Mouse (Mus musculus) layer of hippocampus, postnatal 25 days (tissue): ENCODE measurements at regions not wholly inside any gene's neighbourhood (a gene's known extent, or its start where the extent isn't known, plus 50 kb on each side); places are given as distances from the start of the nearest gene placed in this dataset.
"Not testable (repeated sequence)": the region's sequence is repeated elsewhere in the genome, so short reads cannot be mapped to it uniquely, and the experiment has no call there.

ENCODE experiments used
- DNase-seq, 2 experiments: peaks; one replicate each; pipeline ENCODE4 v3.0.0; 2022; ENCODE audit warnings: mixed read lengths in 2 of 2, low spot score in 1 of 2; ENCODE audit errors: extremely low spot score in 1 of 2

DNA sequence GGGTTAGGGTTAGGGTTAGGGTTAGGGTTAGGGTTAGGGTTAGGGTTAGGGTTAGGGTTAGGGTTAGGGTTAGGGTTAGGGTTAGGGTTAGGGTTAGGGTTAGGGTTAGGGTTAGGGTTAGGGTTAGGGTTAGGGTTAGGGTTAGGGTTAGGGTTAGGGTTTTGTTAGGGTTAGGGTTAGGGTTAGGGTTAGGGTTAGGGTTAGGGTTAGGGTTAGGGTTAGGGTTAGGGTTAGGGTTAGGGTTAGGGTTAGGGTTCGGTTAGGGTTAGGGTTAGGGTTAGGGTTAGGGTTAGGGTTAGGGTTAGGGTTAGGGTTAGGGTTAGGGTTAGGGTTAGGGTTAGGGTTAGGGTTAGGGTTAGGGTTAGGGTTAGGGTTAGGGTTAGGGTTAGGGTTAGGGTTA lies 124.7 kb upstream of the Fgf14 start:
- DNase-seq = not testable (repeated sequence)

DNA sequence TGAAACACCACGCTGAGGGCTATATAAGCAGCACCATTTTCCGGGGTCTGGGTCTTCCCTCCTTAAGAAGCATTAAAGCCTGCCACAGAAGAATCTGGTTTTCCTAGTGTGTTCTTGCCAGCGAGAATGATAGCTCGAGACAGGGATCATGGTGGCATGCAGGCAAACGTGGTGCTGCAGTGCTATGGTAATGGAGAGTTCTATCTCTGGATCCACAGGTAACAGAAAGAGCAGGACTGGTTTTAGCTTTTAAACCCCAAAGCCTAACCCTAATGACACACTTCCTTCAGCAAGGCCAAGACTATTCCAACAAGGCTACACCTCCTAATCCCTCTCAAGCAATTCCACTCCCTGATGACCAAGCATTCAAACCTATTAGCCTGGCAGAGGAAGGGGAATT lies 123.5 kb upstream of the Fgf14 start:
- no peak for DNase-seq

DNA sequence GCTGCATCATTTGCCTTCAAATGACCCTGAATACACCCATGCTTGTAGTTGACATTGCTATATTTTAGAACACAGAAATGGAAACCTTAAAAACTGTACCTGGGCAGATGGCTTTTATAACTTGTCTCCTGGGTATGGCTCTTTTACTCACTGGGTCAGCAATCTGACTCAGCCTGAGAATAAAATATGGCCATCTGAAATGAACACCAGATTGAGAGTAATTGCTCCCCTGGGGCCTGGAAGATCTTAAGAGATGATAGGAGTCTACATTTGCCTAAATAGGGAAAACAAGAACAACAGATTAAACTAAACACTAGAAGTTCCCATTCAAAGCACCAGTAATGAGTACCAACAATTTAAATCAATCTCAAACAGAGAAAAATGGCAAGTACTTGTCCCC lies 98.5 kb upstream of the Fgf14 start:
- DNase-seq = no peak

DNA sequence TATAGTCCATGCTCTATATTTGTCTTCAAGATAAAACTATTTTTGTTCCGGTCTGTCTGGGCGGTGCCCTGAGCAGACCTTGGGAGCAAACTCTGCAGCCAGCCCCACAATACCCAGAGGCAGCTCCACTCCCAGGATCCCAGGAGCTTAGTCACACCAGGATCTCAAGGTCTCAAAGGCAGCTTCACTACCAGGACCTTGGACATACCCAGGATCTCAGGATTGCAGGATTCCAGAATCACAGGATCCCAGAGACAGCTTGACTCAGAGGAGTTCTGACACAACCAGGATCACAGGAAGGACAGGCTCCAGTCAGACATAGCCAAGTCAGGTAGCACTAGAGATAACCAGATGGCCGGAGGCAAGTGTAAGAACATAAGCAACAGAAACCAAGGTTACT lies 91.1 kb upstream of the Fgf14 start:
- no peak for DNase-seq

GRCm38 (mm10) chr14:124767234-124767633 lies 90.3 kb upstream of the Fgf14 start:
- DNase-seq = no peak

DNA sequence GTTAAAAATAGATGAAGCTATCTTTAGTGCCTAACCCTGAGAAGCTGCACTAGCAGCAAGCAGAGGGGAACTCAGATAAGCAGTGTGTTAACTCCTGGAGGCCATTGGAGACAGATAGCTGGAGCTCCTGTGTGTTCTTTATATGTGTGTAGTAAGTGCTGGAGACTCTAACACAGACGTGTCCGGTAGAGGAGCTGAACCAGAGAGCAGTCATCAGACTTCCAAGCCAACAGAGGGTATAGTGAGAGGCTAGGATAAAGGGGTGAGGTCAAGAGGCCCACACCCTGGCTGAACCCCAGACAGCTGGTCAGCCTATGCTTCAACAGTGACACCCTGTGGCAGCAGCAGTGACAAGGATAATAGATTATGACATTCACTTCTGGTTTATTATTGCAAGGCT lies 65.6 kb upstream of the Fgf14 start:
- DNase-seq = peak; percentile 12 to 20
